Mouse (Mus musculus): ENCODE measurements at regions not wholly inside any gene's neighbourhood (a gene's known extent, or its start where the extent isn't known, plus 50 kb on each side); places are given as distances from the start of the nearest gene placed in this dataset.

- no peak for TF ChIP-seq CTCF (IDR thresholded peaks at IDR 0.05; ENCODE audit: borderline replicate concordance, insufficient read depth, low read depth, low read length)
- no peak for TF ChIP-seq POLR2A (IDR thresholded peaks at IDR 0.05; ENCODE audit: borderline replicate concordance, insufficient read depth, low read length)
Measured at GRCm38 (mm10) chr9:61059225-61059624, 264.9 kb downstream of the Uaca start.

Data from cerebellum, adult 2 months (tissue).